Comparison of ENCODE assay signal across 8 mouse cellular contexts in genomic region chr11:109362463-109363190, GRCm38 (mm10). TPM values are rescaled to one million over a fixed set of nuclear protein-coding genes. Genes with fewer than 3 reads are reported as not detected.
DNase-seq lines count a peak whose midpoint lies in the region; ATAC-seq and TF ChIP-seq lines count a peak whose summit lies in the region.

Gna13 (plus strand) TSS chr11:109362831.

- H3K4me2 ChIP-seq in forebrain, embryonic 13.5 days, result peak within 1 kb of the TSS; percentile 78
- H3K4me2 ChIP-seq in liver, postnatal 0 days (ENCODE audit: low read depth, low read length), result peak within 1 kb of the TSS; percentile 91
- H3K4me2 ChIP-seq in neural tube, embryonic 14.5 days (ENCODE audit: low read depth, low read length), result peak within 1 kb of the TSS; percentile 74

- TF ChIP-seq EP300 in liver, postnatal 0 days (IDR thresholded peaks at IDR 0.05; ENCODE audit: low read depth), result no peak

- H3K27me3 ChIP-seq in E14TG2a.4 (ENCODE audit: insufficient read depth, low read length), result no peaks in the 10 kb centered on the region
- peaks cover 9% of the 10 kb centered on the region; the same call in 1 of the 2 replicates for H3K27me3 ChIP-seq in forebrain, embryonic 13.5 days
- H3K27me3 ChIP-seq in liver, postnatal 0 days (ENCODE audit: insufficient read depth, low read length), result no peaks in the 10 kb centered on the region
- H3K27me3 ChIP-seq in neural tube, embryonic 14.5 days (ENCODE audit: control insufficient read depth, insufficient read depth, low read length), result no peaks in the 10 kb centered on the region

- peaks cover 34% of the 10 kb centered on the region for H3K36me3 ChIP-seq in E14TG2a.4 (ENCODE audit: insufficient read depth, low read length)
- H3K36me3 ChIP-seq in forebrain, embryonic 13.5 days (ENCODE audit: poor library complexity, severe bottlenecking), result peaks cover 19% of the 10 kb centered on the region
- H3K36me3 ChIP-seq in liver, postnatal 0 days (replicated peaks; ENCODE audit: insufficient read depth, low read length), result peaks cover 15% of the 10 kb centered on the region
- H3K36me3 ChIP-seq in neural tube, embryonic 14.5 days (ENCODE audit: control insufficient read depth, insufficient read depth, low read length), result peaks cover 3% of the 10 kb centered on the region; the same call in 1 of the 2 replicates

- TF ChIP-seq CTCF in E14TG2a.4 (conservative IDR thresholded peaks at IDR 0.05; ENCODE audit: low read length), result no peak
- TF ChIP-seq CTCF in liver, postnatal 0 days (IDR thresholded peaks at IDR 0.05; ENCODE audit: low read depth), result no peak

- H3K27ac ChIP-seq in forebrain, embryonic 13.5 days, result peak within 1 kb of the TSS; percentile 91
- peak within 1 kb of the TSS; percentile 100 for H3K27ac ChIP-seq in liver, postnatal 0 days (ENCODE audit: low read depth)
- H3K27ac ChIP-seq in neural tube, embryonic 14.5 days (ENCODE audit: low read depth, low read length), result peak within 1 kb of the TSS; percentile 95

- peak; percentile 88 for DNase-seq in c-Kit-positive CD71-positive TER-119-positive erythroid progenitor cells, embryonic 14.5 days (ENCODE audit: low spot score)
- DNase-seq in heart, postnatal 10 days, result peak; percentile 93
- DNase-seq in large intestine, adult 2 months (ENCODE audit: low read depth, low spot score), result no peak
- peak; percentile 94 for DNase-seq in liver, postnatal 0 days
- peak; percentile 93 for DNase-seq in testis, postnatal 10 days (ENCODE audit: low spot score)

- intact Hi-C loops in heart, postnatal 10 days (cut with DNase I), result loop anchor here (2.0 kb wide), 1 partner anchor 32 kb away; no protein-coding TSS in a partner anchor

- WGBS in forebrain, embryonic 13.5 days, result under 1% methylated on average over 70 of the region's 89 CpGs
- WGBS in large intestine, adult 2 months, result under 1% methylated on average over 74 of the region's 89 CpGs
- WGBS in liver, postnatal 0 days (ENCODE audit: insufficient replicate concordance), result under 1% methylated on average over 44 of the region's 89 CpGs
- under 1% methylated on average over 67 of the region's 89 CpGs for WGBS in neural tube, embryonic 14.5 days

- ATAC-seq in forebrain, embryonic 13.5 days, result peak; percentile 73
- peak; percentile 90 for ATAC-seq in liver, postnatal 0 days
- peak; percentile 75 for ATAC-seq in neural tube, embryonic 14.5 days (ENCODE audit: low read depth)

- H3K9me3 ChIP-seq in E14TG2a.4 (ENCODE audit: low read length), result no peaks in the 10 kb centered on the region
- no peaks in the 10 kb centered on the region for H3K9me3 ChIP-seq in forebrain, embryonic 13.5 days (replicated peaks)
- no peaks in the 10 kb centered on the region for H3K9me3 ChIP-seq in liver, postnatal 0 days (ENCODE audit: low read length)
- H3K9me3 ChIP-seq in neural tube, embryonic 14.5 days (ENCODE audit: control insufficient read depth, low read length), result no peaks in the 10 kb centered on the region

- H3K4me3 ChIP-seq in E14TG2a.4 (replicated peaks; ENCODE audit: low read length), result peak within 1 kb of the TSS; percentile 94
- peak within 1 kb of the TSS; percentile 93 for H3K4me3 ChIP-seq in forebrain, embryonic 13.5 days
- H3K4me3 ChIP-seq in liver, postnatal 0 days (ENCODE audit: low read depth, low read length), result peak within 1 kb of the TSS; percentile 96
- H3K4me3 ChIP-seq in neural tube, embryonic 14.5 days (ENCODE audit: low read depth, low read length), result peak within 1 kb of the TSS; percentile 87

- peaks cover 80% of the 10 kb centered on the region for H3K4me1 ChIP-seq in E14TG2a.4 (replicated peaks; ENCODE audit: low read depth, low read length)
- H3K4me1 ChIP-seq in forebrain, embryonic 13.5 days, result peaks cover 81% of the 10 kb centered on the region
- H3K4me1 ChIP-seq in liver, postnatal 0 days (ENCODE audit: insufficient read depth), result peaks cover 57% of the 10 kb centered on the region
- H3K4me1 ChIP-seq in neural tube, embryonic 14.5 days (ENCODE audit: control insufficient read depth, insufficient read depth, low read length), result peaks cover 43% of the 10 kb centered on the region

- H3K9ac ChIP-seq in forebrain, embryonic 13.5 days, result peak within 1 kb of the TSS; percentile 86
- peak within 1 kb of the TSS; percentile 80 for H3K9ac ChIP-seq in liver, postnatal 0 days (replicated peaks)
- peak within 1 kb of the TSS; percentile 88 for H3K9ac ChIP-seq in neural tube, embryonic 14.5 days (replicated peaks; ENCODE audit: low read depth, low read length)

RNA-seq across cellular contexts. Expression of gene Gna13, which starts in this region (rescaled TPM):
- polyA plus RNA-seq in forebrain, embryonic 13.5 days (2015; fragmentation: Nextera tagmentation; extraction: Ambion mirVana), result 16.3 and 16.8 TPM in 2 replicates
- total RNA-seq in heart, postnatal 10 days (2021), result 10 to 100 TPM; 45.7 to 48.7 TPM
- 29.9 and 50.5 TPM in 2 replicates for polyA plus RNA-seq in large intestine, adult 2 months (2012; rRNA removed)
- 28.4 and 30.6 TPM in 2 replicates for polyA plus RNA-seq in liver, postnatal 0 days (2015; fragmentation: Nextera tagmentation; extraction: Ambion mirVana)
- 23.0 and 23.2 TPM in 2 replicates for polyA plus RNA-seq in neural tube, embryonic 14.5 days (2014; fragmentation: Nextera tagmentation; extraction: Ambion mirVana)
